Mouse (Mus musculus): ENCODE data around the gene Slc22a12.

DNA sequence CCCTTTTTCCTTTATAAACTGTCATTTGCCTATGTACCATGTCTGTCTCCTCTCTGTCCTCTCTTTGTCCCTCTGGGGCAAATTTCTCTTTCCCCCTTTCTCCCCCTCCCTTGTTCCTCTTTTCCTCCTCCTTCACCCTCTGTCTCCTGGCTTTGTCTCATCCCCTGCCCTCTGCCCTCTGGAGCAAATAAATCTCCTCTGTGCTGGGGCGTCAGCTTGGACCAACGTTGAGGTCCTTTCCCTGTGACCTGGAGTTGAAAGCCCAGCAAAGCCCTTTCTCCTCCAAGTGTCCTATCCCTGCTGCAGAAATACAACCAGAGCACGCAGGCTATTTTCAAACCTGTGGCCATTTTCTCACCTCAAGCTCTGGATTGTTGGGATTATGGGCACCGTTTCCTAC is 16.7 kb upstream of the Slc22a12 start:
- no peak for TF ChIP-seq CTCF (IDR thresholded peaks at IDR 0.05; ENCODE audit: control insufficient read depth, insufficient read depth, insufficient read length)
- no peak for TF ChIP-seq CEBPB (IDR thresholded peaks at IDR 0.05; ENCODE audit: low read depth)
- no peak for TF ChIP-seq MYOD1 (IDR thresholded peaks at IDR 0.05; ENCODE audit: control insufficient read depth, insufficient read length, low read depth)

Data from C2C12 (cell line).